Mouse (Mus musculus) T-cell, adult 66 days (primary cell): ENCODE measurements around the gene Tnfaip8l3. TPM values are rescaled to one million over a fixed set of nuclear protein-coding genes. Genes with fewer than 3 reads are reported as not detected.

Experiments used
- total RNA-seq, 2 experiments: library from RNA; stranded (reverse); gene quantifications; 3 replicates in 1 of 2; 4 replicates in 1 of 2; pipeline ENCODE4 v1.2.4; 2023

Tnfaip8l3 gene
- not detected for total RNA-seq

DNA sequence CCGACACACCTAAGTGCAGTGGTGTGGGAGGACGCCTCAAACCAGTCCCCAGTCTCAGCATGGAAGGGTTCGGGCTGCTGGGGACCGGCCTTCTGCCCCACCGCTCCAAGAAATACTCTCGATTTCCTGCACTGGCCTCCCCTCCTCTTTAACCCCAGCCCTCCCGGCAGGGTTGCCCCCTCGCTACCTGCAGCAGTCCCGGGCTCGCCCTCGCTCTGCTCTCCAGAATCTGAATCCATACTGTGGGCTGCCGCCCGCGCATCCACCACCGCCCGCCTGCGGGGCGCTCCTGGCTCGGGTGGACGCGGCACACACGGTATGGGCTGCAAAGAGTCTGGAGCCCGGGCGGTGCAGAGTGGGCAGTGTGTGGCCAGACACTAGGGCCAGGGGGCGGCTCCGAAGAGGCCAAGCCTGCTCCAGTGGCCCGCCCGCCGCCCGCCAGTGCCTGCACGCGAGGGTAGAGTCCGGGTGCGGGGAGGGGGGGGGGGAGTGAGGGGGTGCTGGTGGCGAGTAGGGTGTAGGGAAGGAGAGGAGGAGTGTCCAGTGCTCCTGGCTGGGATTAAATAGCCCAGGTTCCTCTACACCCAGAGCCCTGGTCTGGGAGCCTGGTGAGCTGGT lies at the start of gene Tnfaip8l3:
Gene Tnfaip8l3 (minus strand): TSS at position 357 of the 618 bp plus-strand sequence.

DNA sequence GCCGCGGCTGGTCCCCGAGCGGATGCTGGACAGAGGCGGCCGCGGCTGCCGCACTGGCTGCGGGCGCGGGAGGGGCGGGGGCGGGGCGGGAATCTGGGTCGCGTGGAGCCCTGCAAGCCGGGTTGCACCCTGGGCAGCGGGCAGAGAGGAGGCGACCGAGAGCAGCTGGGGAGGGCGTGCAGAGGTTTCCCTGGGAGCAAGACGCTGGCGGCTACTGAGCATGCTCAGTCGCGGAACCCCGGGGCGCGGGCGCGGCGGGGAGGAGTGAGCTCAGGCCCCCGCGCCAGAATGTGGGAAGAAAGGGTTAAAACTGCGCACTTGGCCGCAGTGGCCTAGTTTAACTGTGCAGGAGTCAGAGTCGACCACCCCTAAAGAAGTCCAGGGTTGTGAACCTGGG lies 93.1 kb downstream of the Tnfaip8l3 start, which contains the start of gene Elmod1:
Gene Elmod1 (minus strand): TSS at position 180 of the 397 bp plus-strand sequence.

Other genes starting within 250 kb of the Tnfaip8l3 start
- gene Sln, start 218.2 kb downstream of the Tnfaip8l3 start, total RNA-seq = not detected
- gene Elmod1, start 93.1 kb downstream of the Tnfaip8l3 start, total RNA-seq = not detected
- gene Cyp19a1, start 199.7 kb upstream of the Tnfaip8l3 start, total RNA-seq = not detected
- not detected for gene Gldn, start 218.1 kb upstream of the Tnfaip8l3 start, total RNA-seq